Mouse (Mus musculus) mouse embryonic stem cell (cell line): ENCODE data around the gene P4hb.

Source experiments
- in situ Hi-C, 2 experiments: fragments of 300-500 bp; cut with MboI; formaldehyde crosslinking; loops; 1 replicate in 1 of 2; 3 replicates in 1 of 2; pipeline ENCODE4 v1.14.3; 2019 to 2020; ENCODE audit warnings: low sequenced_read_pairs in 2 of 2, low pct_unique_long_range_greater_than_20kb in 1 of 2, mixed read lengths in 1 of 2; ENCODE audit not compliant: unreplicated experiment in 1 of 2

The P4hb gene

DNA sequence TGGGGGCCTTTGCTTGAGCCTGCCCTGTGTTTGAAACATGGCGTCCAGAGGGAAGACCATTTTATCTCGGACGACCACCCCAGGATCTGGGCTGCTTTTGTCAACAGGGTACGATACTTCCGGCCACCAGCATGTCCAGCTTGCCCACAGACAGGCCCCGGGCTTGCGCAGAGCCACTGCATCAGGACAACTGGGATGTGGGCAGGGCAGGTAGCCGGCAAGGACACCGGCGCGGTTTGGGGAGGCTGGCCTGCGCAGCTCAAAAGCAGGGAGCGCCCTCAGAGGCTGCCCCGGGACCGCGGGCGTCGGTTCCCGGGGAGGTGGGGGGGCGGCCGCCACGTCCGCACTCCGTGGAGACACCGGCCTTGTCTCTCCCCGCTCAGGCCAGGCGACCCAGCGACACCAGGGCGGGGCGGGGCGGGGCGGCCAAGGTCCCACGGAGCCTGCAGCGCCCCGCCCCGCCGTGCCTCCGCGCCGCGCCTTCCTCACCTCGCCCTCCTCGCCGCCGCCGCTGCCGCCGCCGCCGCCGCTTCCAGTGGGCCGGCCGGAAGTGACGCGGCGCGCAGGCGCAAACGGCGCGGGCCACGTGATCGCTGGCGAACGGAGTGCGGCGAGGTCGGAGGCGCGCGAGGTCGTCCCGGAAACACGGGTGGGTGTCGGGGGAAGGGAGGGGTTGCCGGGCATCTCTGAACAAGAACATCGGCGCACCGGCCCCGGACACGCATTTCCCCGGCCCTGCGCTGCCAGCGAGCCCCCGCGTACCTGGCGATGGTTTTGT lies 23.7 kb downstream of the P4hb start, which contains the start of gene Mcrip1:
TSS of gene Mcrip1 (minus strand) at position 560 of the 778 bp plus-strand sequence.
- in situ Hi-C loops, result no loop called here

DNA sequence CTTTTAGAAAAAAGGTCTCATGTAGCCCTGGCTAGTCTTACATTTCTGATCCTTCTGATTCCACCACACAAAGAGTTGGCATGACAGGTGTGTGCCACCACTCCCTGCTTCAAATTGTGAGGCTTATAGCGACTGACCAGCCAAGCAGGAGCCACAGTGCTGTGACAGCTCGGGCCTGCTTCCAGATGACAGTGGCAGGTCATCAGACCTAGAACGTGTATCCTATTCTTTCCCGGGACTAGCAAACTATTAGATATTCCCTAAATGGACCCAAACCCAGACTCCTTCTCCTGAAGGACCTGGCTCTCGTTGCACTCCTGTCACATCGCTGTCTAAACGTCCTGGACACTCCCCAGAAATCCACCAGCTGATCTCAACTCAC lies 24.3 kb downstream of the P4hb start:
- in situ Hi-C loops, result no loop called here

DNA sequence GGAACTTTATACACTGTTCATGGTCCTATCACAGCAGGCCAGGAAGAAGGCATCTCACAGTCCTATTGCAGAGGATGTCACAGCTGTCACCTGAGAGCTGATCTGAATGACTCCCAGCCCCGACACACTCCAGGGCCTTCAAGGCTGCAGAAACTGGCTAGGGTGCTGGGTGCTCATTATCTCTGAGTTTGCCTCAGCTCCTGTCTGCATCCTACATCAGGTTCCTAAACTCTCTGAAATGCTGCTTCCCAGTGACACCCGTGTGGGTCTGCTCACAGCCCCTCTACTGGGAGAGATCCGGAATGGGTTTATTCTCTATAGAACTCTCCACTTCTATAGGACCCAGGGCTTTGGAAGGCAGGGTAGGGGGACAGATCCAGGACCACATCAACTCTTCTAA lies 24.8 kb downstream of the P4hb start:
- in situ Hi-C loops, result no loop called here

DNA sequence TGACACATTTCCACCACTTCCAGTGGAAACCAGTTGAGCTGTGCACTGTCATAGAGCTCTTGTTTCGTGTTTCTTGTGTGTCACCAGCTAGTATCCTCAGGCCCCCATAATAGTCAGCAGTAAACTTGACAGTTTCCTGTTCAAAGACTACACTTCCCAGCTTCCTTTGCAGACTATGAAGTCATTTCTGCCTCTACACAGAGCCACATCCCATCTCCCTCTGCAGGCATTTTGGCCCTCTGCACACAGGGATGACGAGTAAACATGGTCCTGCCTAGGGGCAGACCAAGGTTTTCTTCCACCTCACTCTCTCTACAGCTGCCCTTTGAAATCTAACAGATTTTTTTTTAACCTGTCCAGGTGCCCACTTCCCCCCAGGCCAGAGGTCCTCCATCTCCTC lies 25.6 kb downstream of the P4hb start:
- in situ Hi-C loops, result no loop called here

DNA sequence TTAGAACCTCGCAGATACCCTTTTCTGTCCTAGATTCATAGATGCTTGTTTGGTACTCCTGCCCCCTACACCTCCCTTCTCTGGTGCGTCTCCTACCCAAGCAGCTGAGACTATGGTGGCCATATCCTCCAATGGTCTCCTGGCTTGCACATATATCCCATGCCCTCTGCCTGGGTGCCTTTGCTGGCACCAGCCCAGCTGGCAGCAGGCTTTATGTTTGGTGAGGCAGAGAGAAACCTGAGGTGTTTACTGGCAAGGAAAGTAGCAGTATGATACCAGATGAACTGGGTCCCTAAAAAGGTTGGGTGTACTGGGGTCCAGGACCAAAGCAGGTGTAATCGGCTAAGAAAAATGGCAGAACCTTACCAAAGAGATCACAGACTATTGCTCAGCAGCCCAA lies 27.1 kb downstream of the P4hb start:
- in situ Hi-C loops, result no loop called here

DNA sequence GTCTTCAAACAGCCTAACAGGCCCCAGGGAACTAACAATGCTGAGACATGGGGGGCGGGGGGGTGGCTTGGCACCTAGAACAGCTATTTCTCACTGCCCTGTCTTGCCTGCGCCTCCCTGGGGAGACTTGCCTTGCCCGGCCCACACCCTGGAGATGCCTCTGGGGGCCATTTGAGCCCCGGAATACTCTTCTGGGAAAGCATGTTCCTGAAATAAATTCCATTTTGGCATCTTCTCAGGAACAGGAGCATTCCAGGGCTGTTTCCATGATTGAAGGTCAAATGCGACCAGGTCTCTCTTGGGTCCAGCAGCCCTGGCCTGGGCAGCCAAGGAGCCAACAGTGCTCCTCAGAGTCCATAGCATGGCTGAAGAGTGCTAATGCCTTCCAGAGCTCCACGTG lies 30.7 kb downstream of the P4hb start:
- in situ Hi-C loops, result no loop called here

DNA sequence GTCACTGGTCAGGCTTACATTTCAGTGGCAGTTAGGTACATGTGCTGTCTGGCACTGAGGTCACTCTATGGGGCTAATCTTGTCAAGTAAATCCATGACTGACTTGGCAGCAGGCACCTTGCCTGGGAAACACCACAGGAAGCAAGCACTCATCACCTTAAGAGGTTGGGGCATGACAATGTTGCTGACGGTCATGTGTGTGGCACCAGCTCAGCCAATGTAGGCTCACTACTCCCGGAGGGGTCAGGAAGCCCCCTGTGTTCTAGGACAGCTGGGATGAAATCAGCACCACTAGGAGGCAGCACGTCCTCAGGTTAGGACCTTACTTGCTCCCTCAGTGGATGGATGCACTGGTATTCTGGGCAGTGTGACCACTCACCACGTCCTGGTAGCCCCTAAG lies 31.1 kb downstream of the P4hb start:
- in situ Hi-C loops, result no loop called here

DNA sequence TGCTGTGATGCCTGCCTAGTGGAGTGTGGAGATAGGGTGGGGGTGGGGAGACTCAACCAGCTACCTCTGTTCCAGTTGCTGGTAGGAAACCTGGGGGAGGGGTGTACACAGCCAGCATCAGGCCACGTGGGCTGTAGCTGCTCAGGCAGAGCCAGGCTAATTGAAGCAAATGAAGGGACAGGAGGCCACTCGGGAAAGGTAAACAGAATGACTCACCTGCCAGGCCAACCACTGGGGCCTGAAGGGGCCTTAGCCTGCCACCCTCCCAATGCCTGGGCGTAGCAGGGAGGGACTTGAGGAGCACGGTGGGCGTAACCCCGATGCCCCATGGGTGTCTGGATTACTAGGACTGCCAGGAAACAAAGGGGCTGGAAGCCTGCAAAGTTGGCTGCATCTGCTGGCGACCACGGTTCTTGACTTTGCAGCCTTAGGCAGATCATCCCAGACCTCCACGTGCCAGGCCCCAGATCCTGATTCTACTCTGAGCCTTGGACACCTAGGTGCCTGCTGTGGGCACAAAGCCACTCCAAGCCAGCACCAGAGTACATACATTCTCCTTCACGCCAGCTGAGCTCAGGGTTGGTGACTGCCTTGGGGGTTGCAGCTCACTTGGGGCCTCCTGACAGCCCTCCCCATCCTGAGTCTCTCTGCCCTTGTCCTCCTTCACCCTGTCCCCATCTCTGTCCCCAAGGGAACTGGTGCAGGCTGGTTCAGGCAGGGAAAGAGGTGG lies 33.6 kb downstream of the P4hb start:
- in situ Hi-C loops, result no loop called here

DNA sequence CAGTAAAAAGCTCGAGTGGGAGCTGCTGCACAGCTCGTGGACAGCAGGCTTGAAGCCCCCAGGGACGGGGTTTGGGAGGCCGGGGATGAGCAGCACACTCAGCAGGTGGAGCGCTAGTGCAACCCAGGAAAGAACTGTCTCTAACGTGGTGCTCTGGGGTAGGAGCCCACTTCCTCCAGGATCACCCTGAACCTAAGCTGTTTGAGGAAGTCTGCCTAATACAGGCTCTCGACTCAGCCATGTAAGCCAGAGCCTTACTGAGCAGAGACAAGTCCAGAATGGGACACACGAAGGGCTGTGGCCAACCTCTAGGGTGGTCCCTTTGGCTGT lies 34.1 kb downstream of the P4hb start:
- in situ Hi-C loops, result no loop called here

DNA sequence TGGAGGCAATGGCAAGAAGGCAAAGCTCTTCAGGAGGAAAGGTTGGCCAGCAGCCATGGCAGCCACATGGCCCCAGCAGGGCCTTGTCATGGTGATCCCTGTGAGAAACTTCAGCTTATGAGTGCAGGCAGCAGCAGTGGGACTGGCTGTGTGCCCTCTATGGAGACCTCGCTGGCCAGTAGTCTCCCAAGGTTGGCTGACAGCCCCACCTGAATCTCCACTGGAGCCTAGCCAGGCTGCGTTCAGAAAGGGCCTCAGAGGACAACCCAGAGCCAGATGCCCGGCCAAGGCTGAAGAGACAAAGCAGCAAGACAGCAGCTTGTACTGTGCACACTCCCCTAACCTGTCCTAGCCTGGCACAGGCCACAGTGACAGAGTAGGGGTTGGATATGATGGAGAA lies 34.6 kb downstream of the P4hb start:
- in situ Hi-C loops, result no loop called here

DNA sequence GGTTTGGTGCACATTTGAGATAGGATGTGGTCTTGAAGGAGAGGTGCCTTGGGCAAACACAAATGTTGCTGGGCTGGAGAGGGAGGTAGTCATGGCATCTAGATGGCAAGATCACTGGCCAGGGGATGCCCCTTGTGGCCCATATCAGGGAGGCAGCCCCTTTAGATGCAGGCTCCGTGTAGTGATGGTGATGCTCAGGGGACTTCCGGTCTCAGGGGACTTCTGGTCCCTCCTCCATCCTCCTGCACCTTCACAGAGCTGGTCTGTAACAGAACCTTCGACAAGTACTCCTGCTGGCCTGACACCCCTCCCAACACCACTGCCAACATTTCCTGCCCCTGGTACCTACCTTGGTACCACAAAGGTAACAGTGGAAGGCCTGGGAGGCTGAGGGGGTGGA lies 37.2 kb downstream of the P4hb start:
- in situ Hi-C loops, result no loop called here

DNA sequence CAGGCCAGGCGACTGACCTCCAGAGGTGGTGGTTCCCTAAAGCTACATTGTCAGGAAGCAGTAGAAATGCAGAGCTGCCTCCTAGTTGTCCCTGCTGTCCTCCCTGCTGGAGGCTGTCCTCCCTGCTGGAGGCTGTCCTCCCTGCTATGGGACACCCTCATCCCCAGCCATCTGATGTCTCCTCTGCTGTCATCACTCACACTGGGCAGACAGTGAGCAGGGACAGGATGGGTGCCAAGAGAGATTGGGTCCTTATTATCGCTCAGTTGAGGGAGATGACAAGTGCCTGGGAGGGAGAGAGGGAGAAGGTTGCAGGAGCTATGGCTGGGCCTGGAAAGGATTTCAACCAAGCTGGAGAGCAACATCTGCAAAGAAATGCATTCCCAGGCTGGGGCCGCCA lies 37.9 kb downstream of the P4hb start:
- in situ Hi-C loops, result no loop called here

DNA sequence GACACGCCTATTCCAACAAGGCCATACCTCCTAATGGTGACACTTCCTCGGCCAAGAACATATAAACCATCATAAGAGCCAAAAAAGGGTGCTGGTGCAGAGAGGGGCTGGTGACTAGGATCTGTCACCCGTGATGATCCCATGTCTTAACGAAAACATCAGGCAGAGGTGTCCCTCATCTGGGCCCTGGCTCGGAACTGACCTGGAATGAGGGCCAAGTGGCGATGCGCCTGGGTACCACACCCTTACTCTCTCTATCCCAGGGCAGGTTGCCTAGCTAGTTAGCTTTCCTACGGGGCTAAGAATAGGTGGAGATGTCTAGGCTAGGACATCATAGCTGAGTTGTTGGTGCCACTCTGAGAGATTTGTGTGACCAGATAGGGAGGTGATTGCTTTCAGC lies 39.0 kb downstream of the P4hb start:
- in situ Hi-C loops, result no loop called here

DNA sequence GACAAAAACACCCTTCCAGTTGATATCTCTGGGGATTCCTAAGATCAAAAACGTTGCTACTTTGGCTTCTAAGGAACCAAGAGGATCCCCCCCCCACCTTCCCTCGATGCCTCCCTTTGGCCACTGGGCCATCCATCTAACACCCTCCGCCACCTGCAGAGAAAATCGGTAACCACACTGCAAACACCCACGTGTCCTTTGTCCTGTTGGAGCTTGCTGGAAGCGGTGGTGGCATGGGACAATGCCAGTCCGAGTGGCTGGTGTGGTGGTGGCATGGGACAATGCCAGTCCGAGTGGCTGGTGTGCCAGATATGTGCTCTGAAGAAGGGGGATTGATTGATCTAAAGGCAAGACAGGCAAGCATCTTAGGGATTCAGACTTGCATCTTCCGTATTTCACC lies 41.4 kb downstream of the P4hb start:
- in situ Hi-C loops, result no loop called here

DNA sequence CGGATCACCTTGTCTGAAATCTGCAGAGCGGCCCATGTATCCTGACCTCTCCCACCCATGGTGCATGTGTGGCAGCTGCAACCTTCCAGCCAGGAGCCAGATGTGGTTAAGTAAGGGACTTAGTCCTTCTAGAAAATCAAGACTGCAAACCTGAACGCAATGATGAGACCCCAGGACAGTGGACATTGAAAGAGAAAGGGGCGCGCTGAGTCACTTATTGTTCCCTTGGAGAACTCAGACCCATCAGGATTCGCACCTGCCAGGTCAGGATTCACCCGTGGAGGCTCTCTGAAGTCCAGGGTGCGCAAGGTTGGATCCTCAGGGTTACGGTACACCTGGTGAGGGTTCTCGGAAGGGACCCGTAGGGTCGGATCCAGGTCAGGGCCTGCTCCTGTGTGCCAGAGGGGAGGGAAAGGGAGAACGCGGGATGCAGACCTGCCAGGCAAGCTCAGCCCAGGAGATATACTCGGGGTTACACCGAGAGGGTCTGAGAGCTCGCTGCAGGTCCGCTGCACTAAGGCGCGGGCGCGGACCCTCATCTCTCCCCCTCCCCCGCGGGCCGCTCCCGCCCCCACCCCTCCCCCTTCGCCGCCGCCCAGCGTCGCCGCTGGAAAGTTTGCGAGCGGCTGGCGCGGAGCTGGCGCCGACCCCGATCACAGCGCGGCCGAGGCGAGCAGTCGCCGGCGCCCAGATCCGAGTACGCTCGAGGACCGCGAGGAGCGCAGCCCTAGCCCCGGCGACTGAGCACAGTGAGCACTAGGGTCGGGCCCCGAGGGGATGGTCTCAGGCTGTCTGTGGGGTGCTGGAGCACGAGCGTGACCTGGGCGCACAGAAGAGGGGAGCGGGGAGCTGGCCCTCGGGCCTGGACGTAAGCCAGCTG lies 42.7 kb downstream of the P4hb start, which contains the start of gene Gcgr:
TSS of gene Gcgr (plus strand) at position 615 of the 880 bp plus-strand sequence.
- in situ Hi-C loops, result no loop called here

DNA sequence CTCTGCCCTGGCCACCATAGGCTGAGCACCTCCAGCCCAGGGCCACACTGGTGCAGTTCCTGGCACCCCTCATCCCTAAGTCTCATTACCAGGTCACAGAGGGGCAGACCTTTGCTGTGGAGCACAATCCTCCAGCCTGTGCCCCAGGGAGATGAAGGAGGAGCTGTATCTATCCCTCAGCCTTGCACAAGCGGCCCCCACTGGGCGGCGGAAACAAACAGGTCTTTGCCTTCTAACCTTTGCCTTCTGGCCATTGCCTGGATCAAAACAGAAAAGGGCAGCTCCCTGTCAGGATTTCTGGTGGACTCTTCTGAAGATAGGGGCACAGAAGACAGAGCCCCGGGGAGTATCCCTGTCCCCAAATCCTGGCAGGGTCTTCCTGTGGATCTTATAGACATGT lies 44.1 kb downstream of the P4hb start:
- in situ Hi-C loops, result no loop called here

DNA sequence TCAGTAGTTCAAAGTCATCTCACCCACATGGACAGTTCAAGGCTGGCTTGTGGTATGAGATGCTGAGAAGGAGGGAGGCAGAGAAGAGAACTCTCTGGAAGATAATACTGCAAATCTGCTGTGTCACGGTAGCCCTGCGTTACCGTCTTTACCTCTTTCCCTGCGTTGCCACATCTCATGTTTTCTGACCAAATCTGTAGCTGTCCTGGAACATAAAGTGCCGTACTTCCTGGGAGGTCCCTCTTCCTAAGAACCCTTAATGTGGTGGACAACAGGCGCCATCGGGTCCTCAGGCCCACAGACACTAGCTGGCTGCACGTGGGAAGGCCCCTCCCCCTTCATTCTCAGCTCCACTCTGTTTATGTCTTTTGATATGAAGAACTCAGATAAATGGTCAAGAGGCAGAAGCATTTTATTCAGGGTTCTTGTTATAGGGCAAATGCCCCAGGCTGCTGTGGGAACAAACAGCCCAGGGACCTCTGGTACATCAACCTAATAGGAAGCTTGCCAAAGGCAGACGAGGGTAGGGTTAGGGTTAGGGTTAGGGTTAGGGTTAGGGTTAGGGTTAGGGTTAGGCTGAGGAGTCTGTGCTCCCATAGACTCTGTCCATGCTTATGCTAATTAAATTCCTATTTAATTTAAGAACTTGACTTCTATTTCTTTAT lies 45.2 kb downstream of the P4hb start:
- in situ Hi-C loops, result no loop called here

DNA sequence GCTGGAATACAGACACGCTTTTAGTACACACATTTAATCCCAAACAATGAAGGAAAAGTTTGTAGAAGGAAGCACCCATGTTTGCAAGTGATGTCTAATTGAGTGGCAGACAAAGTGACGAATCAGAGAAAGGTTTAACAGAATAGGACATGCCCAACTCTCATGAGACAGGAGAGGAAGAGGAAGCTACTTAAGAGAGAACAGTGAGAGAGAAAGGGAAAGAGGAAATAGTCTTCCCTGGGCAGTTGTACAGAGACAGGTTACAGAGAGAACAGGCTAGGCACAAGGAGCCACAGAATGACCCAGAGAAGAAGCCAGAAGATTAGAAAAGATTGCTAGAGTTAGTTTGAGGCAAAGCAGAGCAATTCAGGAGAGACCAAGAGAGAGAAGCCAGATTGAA lies 47.1 kb downstream of the P4hb start:
- in situ Hi-C loops, result no loop called here

DNA sequence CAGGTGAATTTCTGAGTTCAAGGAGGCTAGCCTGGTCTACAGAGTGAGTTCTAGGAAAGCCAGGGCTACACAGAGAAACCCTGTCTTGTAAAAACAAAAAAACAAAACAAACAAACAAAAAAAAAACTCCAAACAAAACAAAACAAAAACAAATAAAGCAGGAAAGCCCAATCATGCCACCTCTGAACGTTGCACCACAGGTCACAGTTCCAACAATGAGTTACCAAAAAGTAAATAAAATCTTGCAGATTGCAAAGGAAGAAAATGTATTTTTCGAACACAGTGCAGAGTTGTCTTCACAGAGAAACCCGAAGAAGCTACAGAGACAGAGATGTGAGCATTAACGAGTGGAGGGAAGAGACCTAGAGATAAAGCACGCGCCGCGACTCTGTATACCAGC lies 50.5 kb downstream of the P4hb start:
- in situ Hi-C loops, result no loop called here
